Mouse (Mus musculus): ENCODE data around the gene Col5a3. TPM values are rescaled to one million over a fixed set of nuclear protein-coding genes. Genes with fewer than 3 reads are reported as not detected.

Col5a3 gene
- polyA plus RNA-seq, 1 experiment from 2014 or later: 0.59 TPM

Other genes with a start within 250 kb of the Col5a3 start
- gene Zfp846, start 233.8 kb downstream of the Col5a3 start, polyA plus RNA-seq (2015; fragmentation: Nextera tagmentation; extraction: Ambion mirVana): 39.6 and 44.4 TPM in 2 replicates
- gene Ubl5, start 172.2 kb downstream of the Col5a3 start, polyA plus RNA-seq (2015; fragmentation: Nextera tagmentation; extraction: Ambion mirVana): 479 and 545 TPM in 2 replicates
- gene Fbxl12, start 170.3 kb downstream of the Col5a3 start, polyA plus RNA-seq (2015; fragmentation: Nextera tagmentation; extraction: Ambion mirVana): 16.0 and 16.2 TPM in 2 replicates
- 55.4 and 58.9 TPM in 2 replicates for gene Pin1, start 163.0 kb downstream of the Col5a3 start, polyA plus RNA-seq (2015; fragmentation: Nextera tagmentation; extraction: Ambion mirVana)
- gene Olfm2, start 68.7 kb downstream of the Col5a3 start, polyA plus RNA-seq (2015; fragmentation: Nextera tagmentation; extraction: Ambion mirVana): 127 and 128 TPM in 2 replicates
- not detected in 2 replicates for gene Rdh8, start 3.4 kb upstream of the Col5a3 start, polyA plus RNA-seq (2015; fragmentation: Nextera tagmentation; extraction: Ambion mirVana)
- gene A230050P20Rik, start 53.6 kb upstream of the Col5a3 start, polyA plus RNA-seq (2015; fragmentation: Nextera tagmentation; extraction: Ambion mirVana): 2.6 and 2.7 TPM in 2 replicates
- 8.8 and 9.7 TPM in 2 replicates for gene Angptl6, start 64.7 kb upstream of the Col5a3 start, polyA plus RNA-seq (2015; fragmentation: Nextera tagmentation; extraction: Ambion mirVana)
- 48.1 and 51.9 TPM in 2 replicates for gene Ppan, start 73.1 kb upstream of the Col5a3 start, polyA plus RNA-seq (2015; fragmentation: Nextera tagmentation; extraction: Ambion mirVana)
- gene Eif3g, start 83.6 kb upstream of the Col5a3 start, polyA plus RNA-seq (2015; fragmentation: Nextera tagmentation; extraction: Ambion mirVana): 253 and 267 TPM in 2 replicates
- gene Dnmt1, start 144.8 kb upstream of the Col5a3 start, polyA plus RNA-seq (2015; fragmentation: Nextera tagmentation; extraction: Ambion mirVana): 54.2 and 63.7 TPM in 2 replicates
- 9.9 and 10.1 TPM in 2 replicates for gene S1pr2, start 161.7 kb upstream of the Col5a3 start, polyA plus RNA-seq (2015; fragmentation: Nextera tagmentation; extraction: Ambion mirVana)
- gene Mrpl4, start 187.7 kb upstream of the Col5a3 start, polyA plus RNA-seq (2015; fragmentation: Nextera tagmentation; extraction: Ambion mirVana): 105 and 110 TPM in 2 replicates
- 3.9 and 4.8 TPM in 2 replicates for gene Icam1, start 200.9 kb upstream of the Col5a3 start, polyA plus RNA-seq (2015; fragmentation: Nextera tagmentation; extraction: Ambion mirVana)
- 0.33 and 0.56 TPM in 2 replicates for gene Icam4, start 214.3 kb upstream of the Col5a3 start, polyA plus RNA-seq (2015; fragmentation: Nextera tagmentation; extraction: Ambion mirVana)
- 0.45 and 0.68 TPM in 2 replicates for gene Icam5, start 217.0 kb upstream of the Col5a3 start, polyA plus RNA-seq (2015; fragmentation: Nextera tagmentation; extraction: Ambion mirVana)

Data from neural tube, embryonic 13.5 days (tissue).